Mouse (Mus musculus): ENCODE results near the gene Deup1. TPM values are rescaled to one million over a fixed set of nuclear protein-coding genes. Genes with fewer than 3 reads are reported as not detected.

Gene Deup1
- polyA plus RNA-seq, 1 experiment from 2014 or later, result 0.13 TPM

GRCm38 (mm10) chr9:15658236-15658785 lies 30.6 kb upstream of the Deup1 start:
- Histone ChIP-seq H3K4me1 (ENCODE audit: insufficient read depth) (no peaks in the 10 kb centered on the region), H3K4me2 (ENCODE audit: low read depth, low read length) (no peak overlapping the region), H3K9ac (replicated peaks) (no peak overlapping the region), H3K36me3 (replicated peaks; ENCODE audit: insufficient read depth, low read length) (no peaks in the 10 kb centered on the region), H3K9me3 (ENCODE audit: low read length) (0 out of 2 replicates have a peak, but pooled peaks cover 3% of the 10 kb centered on the region), H3K27me3 (ENCODE audit: insufficient read depth, low read length) (no peaks in the 10 kb centered on the region), H3K4me3 (ENCODE audit: low read depth, low read length) (no peak overlapping the region), H3K27ac (ENCODE audit: low read depth) (no peak overlapping the region)
- no peak for TF ChIP-seq EP300 (IDR thresholded peaks at IDR 0.05; ENCODE audit: low read depth)
- TF ChIP-seq CTCF (IDR thresholded peaks at IDR 0.05; ENCODE audit: low read depth), result no peak
- DNase-seq, result no peak
- WGBS (ENCODE audit: insufficient replicate concordance), result 63% methylated on average over 6 of the region's 6 CpGs
- no peak for ATAC-seq

DNA sequence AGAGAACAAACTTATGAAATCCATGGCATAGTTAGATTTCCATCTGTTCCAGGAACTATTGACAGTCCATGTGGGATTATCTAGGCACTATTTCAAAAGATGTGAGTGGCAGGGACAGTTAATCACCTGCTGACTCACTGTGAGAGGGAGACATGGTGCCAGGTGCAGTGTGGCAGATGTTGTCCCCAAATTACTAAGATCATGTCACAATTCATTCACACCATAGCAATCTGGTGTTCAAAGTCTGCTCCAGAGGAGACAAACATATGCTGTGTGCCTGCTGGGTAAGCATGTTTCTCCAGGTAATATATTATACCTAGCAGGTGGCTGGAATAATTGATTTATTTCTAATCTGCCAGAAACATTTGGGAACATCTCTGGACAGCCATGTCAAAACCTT lies 25.3 kb upstream of the Deup1 start:
- Histone ChIP-seq H3K27me3 (ENCODE audit: insufficient read depth, low read length) (no peaks in the 10 kb centered on the region), H3K4me1 (ENCODE audit: insufficient read depth) (no peaks in the 10 kb centered on the region), H3K27ac (ENCODE audit: low read depth) (no peak overlapping the region), H3K36me3 (replicated peaks; ENCODE audit: insufficient read depth, low read length) (no peaks in the 10 kb centered on the region), H3K4me3 (ENCODE audit: low read depth, low read length) (no peak overlapping the region), H3K9ac (replicated peaks) (no peak overlapping the region), H3K4me2 (ENCODE audit: low read depth, low read length) (no peak overlapping the region), H3K9me3 (ENCODE audit: low read length) (0 out of 2 replicates have a peak, but pooled peaks cover 3% of the 10 kb centered on the region)
- DNase-seq, result no peak
- TF ChIP-seq EP300 (IDR thresholded peaks at IDR 0.05; ENCODE audit: low read depth) (no peak), CTCF (IDR thresholded peaks at IDR 0.05; ENCODE audit: low read depth) (no peak)
- ATAC-seq, result peak; percentile 44

GRCm38 (mm10) chr9:15649977-15650376 lies 22.2 kb upstream of the Deup1 start:
- TF ChIP-seq EP300 (IDR thresholded peaks at IDR 0.05; ENCODE audit: low read depth), result no peak
- no peak for TF ChIP-seq CTCF (IDR thresholded peaks at IDR 0.05; ENCODE audit: low read depth)
- H3K9me3 ChIP-seq (ENCODE audit: low read length), result 0 out of 2 replicates have a peak, but pooled peaks cover 3% of the 10 kb centered on the region
- WGBS (ENCODE audit: insufficient replicate concordance), result 57% methylated on average over 2 of the region's 2 CpGs
- no peak for ATAC-seq
- H3K9ac ChIP-seq (replicated peaks), result no peak overlapping the region
- no peaks in the 10 kb centered on the region for H3K27me3 ChIP-seq (ENCODE audit: insufficient read depth, low read length)
- H3K27ac ChIP-seq (ENCODE audit: low read depth), result no peak overlapping the region
- no peak overlapping the region for H3K4me3 ChIP-seq (ENCODE audit: low read depth, low read length)
- DNase-seq, result no peak
- no peaks in the 10 kb centered on the region for H3K4me1 ChIP-seq (ENCODE audit: insufficient read depth)
- no peak overlapping the region for H3K4me2 ChIP-seq (ENCODE audit: low read depth, low read length)
- H3K36me3 ChIP-seq (replicated peaks; ENCODE audit: insufficient read depth, low read length), result no peaks in the 10 kb centered on the region

DNA sequence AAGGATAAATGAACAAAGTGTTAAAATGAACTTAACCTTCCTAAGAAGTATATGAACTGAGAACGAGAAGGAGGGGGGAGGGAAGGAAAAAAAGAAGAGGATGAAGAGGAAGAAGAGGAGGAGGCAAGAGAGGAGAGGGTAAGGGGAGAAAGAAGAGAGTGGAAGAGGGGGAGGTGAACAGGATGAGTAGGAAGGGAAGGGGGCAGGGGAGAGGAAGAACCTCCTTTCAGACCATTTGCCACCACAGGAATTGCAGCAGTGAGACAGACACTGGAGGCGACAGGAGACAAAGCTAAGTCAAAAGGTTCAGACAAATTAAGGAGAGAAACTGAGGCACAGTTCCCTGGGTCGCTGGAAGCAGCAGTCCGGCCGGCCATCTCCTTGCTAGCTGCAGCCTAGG lies 349 bp downstream of the Deup1 start:
- peak overlapping the region; percentile 59 for H3K4me2 ChIP-seq (ENCODE audit: low read depth, low read length)
- H3K27ac ChIP-seq (ENCODE audit: low read depth), result no peak overlapping the region
- no peak for ATAC-seq
- H3K9ac ChIP-seq (replicated peaks), result no peak overlapping the region
- H3K4me3 ChIP-seq (ENCODE audit: low read depth, low read length), result no peak overlapping the region
- no peaks in the 10 kb centered on the region for H3K4me1 ChIP-seq (ENCODE audit: insufficient read depth)
- H3K27me3 ChIP-seq (ENCODE audit: insufficient read depth, low read length), result 0 out of 2 replicates have a peak, but pooled peaks cover 6% of the 10 kb centered on the region
- DNase-seq, result no peak
- TF ChIP-seq CTCF (IDR thresholded peaks at IDR 0.05; ENCODE audit: low read depth) (no peak), EP300 (IDR thresholded peaks at IDR 0.05; ENCODE audit: low read depth) (no peak)
- H3K9me3 ChIP-seq (ENCODE audit: low read length), result no peaks in the 10 kb centered on the region
- WGBS (ENCODE audit: insufficient replicate concordance), result 18% methylated on average over 5 of the region's 5 CpGs
- H3K36me3 ChIP-seq (replicated peaks; ENCODE audit: insufficient read depth, low read length), result no peaks in the 10 kb centered on the region

DNA sequence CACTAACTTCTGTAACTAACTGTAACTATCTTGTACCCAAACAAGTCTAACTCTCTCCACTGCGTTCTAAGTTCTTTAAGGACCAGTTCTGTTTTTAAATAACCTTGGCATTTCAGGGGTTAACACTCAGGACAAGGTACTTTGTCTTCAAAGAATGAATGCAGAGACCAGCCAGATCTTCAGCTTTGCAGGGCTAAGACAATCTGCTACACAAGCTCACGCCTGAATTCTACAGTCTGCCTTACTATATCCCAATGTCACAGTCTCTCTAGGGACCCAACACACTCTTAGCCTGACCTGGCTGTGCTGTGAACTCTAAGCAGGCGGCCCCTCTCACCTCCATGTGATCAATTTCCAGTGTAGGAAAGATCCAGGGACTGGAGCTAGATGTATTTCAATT lies 3.0 kb downstream of the Deup1 start:
- DNase-seq, result no peak
- Histone ChIP-seq H3K9me3 (ENCODE audit: low read length) (no peaks in the 10 kb centered on the region), H3K36me3 (replicated peaks; ENCODE audit: insufficient read depth, low read length) (no peaks in the 10 kb centered on the region), H3K9ac (replicated peaks) (no peak overlapping the region), H3K27ac (ENCODE audit: low read depth) (no peak overlapping the region), H3K27me3 (ENCODE audit: insufficient read depth, low read length) (0 out of 2 replicates have a peak, but pooled peaks cover 6% of the 10 kb centered on the region), H3K4me2 (ENCODE audit: low read depth, low read length) (no peak overlapping the region), H3K4me1 (ENCODE audit: insufficient read depth) (no peaks in the 10 kb centered on the region), H3K4me3 (ENCODE audit: low read depth, low read length) (no peak overlapping the region)
- no peak for ATAC-seq
- WGBS (ENCODE audit: insufficient replicate concordance), result 67% methylated on average over 3 of the region's 3 CpGs
- TF ChIP-seq EP300 (IDR thresholded peaks at IDR 0.05; ENCODE audit: low read depth), result no peak
- TF ChIP-seq CTCF (IDR thresholded peaks at IDR 0.05; ENCODE audit: low read depth), result no peak

GRCm38 (mm10) chr9:15619767-15620166 lies 8.0 kb downstream of the Deup1 start:
- no peak for ATAC-seq
- no peak for TF ChIP-seq CTCF (IDR thresholded peaks at IDR 0.05; ENCODE audit: low read depth)
- TF ChIP-seq EP300 (IDR thresholded peaks at IDR 0.05; ENCODE audit: low read depth), result no peak

More at GRCm38 (mm10) chr9:15619767-15620166, 8.0 kb downstream of the Deup1 start:
- Histone ChIP-seq H3K9me3 (ENCODE audit: low read length) (no peaks in the 10 kb centered on the region), H3K4me2 (ENCODE audit: low read depth, low read length) (no peak overlapping the region), H3K27me3 (ENCODE audit: insufficient read depth, low read length) (no peaks in the 10 kb centered on the region), H3K36me3 (replicated peaks; ENCODE audit: insufficient read depth, low read length) (no peaks in the 10 kb centered on the region), H3K9ac (replicated peaks) (no peak overlapping the region), H3K4me1 (ENCODE audit: insufficient read depth) (no peaks in the 10 kb centered on the region), H3K27ac (ENCODE audit: low read depth) (no peak overlapping the region), H3K4me3 (ENCODE audit: low read depth, low read length) (no peak overlapping the region)
- 47% methylated on average over 1 of the region's 1 CpGs for WGBS (ENCODE audit: insufficient replicate concordance)
- no peak for DNase-seq

All from liver, postnatal 0 days (tissue).